Comparison of ENCODE assay signal across 19 mouse cellular contexts in the genomic region with DNA sequence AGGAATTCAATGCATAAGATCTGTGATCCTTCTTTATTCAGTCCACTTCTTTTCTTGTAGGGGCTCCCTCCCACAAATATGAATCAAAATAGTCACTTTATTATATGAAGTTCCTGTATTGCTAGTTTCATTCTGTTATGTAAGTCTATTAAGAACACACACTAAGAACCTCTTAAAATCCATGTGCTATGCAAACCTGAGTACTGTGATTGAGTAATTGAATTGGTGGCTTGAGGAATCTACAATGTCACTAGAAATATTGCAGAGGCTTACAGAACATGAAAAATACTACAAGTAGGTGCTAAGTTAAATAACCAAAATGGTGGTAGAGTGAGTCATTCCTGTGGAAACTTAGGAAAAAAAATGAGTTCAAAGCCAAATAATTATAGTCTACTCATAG.
"Had no signal": no experiment of that assay in that cellular context is flagged by ENCODE, and none has a peak within 500 bp of the region (broad histone marks: within the 10 kb centered on the region; RNA-seq: fewer than 3 reads in every experiment).

No protein-coding gene starts in this region.

- H3K4me1 ChIP-seq: liver, embryonic 12.5 days; lung, embryonic 15.5 days; midbrain, embryonic 10.5 days; midbrain, embryonic 12.5 days; neural tube, embryonic 13.5 days; neural tube, embryonic 15.5 days had no signal

- H3K9ac ChIP-seq: liver, embryonic 12.5 days; liver, embryonic 14.5 days; lung, embryonic 15.5 days; midbrain, embryonic 12.5 days; neural tube, embryonic 13.5 days; neural tube, embryonic 15.5 days had no signal

- H3K36me3 ChIP-seq: liver, embryonic 12.5 days; lung, embryonic 15.5 days; midbrain, embryonic 10.5 days; midbrain, embryonic 12.5 days; neural tube, embryonic 13.5 days; neural tube, embryonic 15.5 days had no signal

- H3K27me3 ChIP-seq: liver, embryonic 12.5 days; lung, embryonic 15.5 days; midbrain, embryonic 12.5 days; neural tube, embryonic 13.5 days; neural tube, embryonic 15.5 days had no signal

- H3K9me3 ChIP-seq: liver, embryonic 12.5 days; lung, embryonic 15.5 days; midbrain, embryonic 10.5 days; midbrain, embryonic 12.5 days; neural tube, embryonic 13.5 days; neural tube, embryonic 15.5 days had no signal

- ATAC-seq: liver, embryonic 12.5 days; midbrain, embryonic 16.5 days had no signal

- H3K4me3 ChIP-seq: liver, embryonic 12.5 days; lung, embryonic 15.5 days; midbrain, embryonic 10.5 days; midbrain, embryonic 12.5 days; myocyte; neural tube, embryonic 13.5 days; neural tube, embryonic 15.5 days had no signal

- H3K4me2 ChIP-seq: liver, embryonic 12.5 days; lung, embryonic 15.5 days; midbrain, embryonic 12.5 days; neural tube, embryonic 13.5 days; neural tube, embryonic 15.5 days had no signal

- H3K27ac ChIP-seq: liver, embryonic 12.5 days; liver, embryonic 14.5 days; lung, embryonic 15.5 days; midbrain, embryonic 10.5 days; midbrain, embryonic 12.5 days; neural tube, embryonic 13.5 days; neural tube, embryonic 15.5 days had no signal

- DNase-seq: lung, postnatal 14 days; midbrain, embryonic 14.5 days; retina, postnatal 1 day; right cerebral cortex, adult 18-20 months; right cerebral cortex, postnatal 25 days; right cerebral cortex, postnatal 4 days; spleen, adult 18-20 months; thymus, adult 18-20 months; thymus, postnatal 14 days; thymus, postnatal 36 days had no signal
